Mouse (Mus musculus): Measurements from ENCODE around the gene Gm7030.
"Not testable (repeated sequence)": the region's sequence is repeated elsewhere in the genome, so short reads cannot be mapped to it uniquely, and the experiment has no call there.

Gene Gm7030

DNA sequence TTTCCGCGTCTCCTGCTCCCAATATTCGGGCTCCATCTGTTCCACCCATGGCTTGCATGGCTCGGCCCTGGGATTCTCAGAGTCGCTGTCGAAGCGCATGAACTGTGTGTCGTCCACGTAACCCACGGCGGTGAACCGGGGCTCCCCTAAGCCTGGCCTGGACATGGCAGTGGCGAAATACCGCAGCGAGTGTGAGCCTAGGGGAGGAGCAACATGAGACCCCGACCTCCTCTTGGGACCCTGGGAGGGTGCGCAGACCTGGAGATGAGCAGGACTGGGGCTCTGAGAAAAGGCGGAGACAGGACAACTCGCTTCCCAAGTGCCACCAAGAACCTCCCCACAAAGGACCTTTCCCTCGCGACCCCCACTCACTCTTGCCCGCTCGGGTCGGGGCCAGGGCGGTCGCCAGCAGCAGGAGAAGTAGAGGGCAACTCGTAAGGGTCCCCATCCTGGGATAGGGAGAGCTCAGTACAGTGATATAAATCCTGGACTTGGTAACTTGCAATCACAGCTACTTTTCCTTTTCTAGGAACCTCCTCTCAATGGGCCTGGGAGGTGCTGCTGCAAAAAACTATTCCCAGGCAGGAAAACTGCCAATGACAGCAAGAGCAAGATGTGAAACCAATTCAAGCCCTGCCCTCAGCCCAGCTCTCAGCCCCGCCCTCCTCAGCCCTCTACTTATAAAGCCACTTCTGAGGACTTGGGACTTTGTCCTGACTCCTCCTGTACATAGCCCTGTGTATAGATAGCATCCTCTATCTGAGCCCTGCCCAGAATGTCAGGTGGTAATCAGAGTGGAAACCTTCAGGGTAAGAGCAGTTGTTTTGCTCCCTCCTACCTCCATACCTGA is at the start of gene Gm7030:
Gene Gm7030, minus strand, starts transcription at position 458 of the 850 bp plus-strand sequence.
- not testable (repeated sequence) for DNase-seq (ENCODE audit: low spot score)

DNA sequence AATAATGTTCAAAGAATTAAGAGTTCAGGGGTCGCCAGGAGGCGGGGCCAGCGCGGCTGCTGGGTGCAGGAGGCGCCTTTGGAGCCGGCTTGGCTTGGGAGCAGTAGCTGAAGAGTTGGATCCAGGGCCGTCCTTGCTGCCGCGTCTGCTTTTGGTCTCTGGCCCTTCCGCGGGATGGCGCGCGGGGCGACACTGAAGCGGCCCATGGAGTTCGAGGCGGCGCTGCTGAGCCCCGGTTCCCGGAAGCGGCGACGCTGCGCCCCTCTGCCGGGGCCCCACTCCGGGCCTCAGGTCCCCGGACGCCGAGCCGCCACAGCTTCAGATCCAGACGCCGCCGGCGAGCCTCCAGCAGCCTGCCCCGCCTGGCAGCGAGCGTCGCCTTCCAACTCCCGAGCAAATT is 49.7 kb upstream of the Gm7030 start:
- not testable (repeated sequence) for DNase-seq (ENCODE audit: low spot score)

DNA sequence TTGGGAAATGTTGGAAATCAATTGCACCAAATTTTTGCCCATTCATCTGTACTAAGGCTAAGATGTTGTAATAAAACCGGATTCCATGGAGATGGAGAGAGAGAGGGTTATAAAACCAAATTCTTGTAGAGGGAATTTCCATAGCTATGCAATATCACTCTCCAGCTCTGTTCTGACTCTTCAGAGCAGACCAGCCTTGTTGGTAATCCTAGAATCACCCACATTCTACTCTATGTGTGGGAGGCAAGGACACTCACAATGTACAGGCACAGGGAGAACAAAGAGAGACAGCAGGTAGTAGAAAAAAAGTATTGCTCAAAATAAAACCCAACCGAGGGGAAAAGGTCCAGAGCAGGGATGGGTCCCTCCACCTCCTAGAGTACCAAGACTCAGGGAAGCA is 46.9 kb upstream of the Gm7030 start:
- DNase-seq (ENCODE audit: low spot score): not testable (repeated sequence)

DNA sequence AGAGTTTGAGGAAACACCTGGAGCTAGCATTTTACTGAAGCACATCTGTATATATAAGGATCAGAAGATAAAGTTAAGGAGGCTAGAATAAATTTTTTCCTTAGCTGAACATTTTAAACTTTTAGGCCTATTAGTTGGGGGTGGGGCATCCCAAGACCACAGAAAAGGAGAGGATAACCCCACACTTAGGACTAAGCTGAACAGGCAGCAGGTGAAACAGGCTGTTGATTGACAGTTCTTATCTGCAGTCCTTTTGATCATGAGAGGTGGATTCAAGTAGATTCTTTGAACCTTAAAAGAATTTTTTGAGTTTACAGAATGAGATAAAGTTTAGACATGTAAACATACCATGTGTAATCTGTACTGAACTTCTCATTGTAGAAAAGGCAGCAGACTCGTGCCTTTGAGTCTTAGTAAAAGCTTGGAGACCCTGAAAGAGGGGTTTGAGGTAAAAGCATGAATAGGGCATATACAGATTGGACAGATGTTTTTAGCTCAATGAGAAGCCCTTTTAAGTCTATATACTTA is 41.1 kb upstream of the Gm7030 start:
- no peak for DNase-seq (ENCODE audit: low spot score)

DNA sequence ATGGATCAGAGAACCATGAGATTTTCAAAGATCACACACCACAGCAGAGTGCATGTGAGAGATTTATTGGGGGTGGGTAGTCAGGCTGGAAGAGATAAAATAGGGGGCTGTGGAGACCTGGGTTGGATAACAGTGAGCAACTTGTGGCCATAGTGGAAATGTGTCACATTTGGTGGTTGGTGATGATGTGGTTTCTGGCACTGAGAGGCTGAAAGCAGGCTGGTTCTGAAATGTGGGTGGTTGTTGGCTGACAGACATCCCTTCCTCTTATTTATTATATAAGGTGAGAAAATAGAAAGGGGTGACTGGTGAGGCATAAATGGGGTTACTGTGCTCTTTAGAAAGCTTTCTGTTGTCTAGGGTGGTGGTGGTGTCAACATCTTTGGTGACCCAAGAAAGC is 40.5 kb upstream of the Gm7030 start:
- no peak for DNase-seq (ENCODE audit: low spot score)

DNA sequence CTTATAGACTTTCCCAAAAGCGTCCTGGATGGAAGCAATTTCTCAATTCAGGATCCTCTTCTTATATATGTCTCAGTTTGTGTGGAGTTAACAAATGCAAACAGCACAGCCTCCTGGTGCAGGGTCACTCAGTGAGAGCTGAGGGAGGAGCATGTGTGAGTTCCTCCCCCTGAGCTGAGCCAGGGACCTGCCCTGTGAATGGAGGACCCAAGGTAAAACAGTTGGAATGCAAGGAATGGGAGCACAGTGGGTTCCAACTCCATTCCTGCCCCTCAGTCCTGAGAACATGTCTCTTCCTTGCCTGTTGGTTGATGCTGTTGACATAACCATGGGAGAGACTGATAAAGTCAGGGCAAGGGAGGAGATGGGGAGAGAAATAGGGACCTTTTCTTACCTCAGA is 39.9 kb upstream of the Gm7030 start:
- DNase-seq (ENCODE audit: low spot score): not testable (repeated sequence)

DNA sequence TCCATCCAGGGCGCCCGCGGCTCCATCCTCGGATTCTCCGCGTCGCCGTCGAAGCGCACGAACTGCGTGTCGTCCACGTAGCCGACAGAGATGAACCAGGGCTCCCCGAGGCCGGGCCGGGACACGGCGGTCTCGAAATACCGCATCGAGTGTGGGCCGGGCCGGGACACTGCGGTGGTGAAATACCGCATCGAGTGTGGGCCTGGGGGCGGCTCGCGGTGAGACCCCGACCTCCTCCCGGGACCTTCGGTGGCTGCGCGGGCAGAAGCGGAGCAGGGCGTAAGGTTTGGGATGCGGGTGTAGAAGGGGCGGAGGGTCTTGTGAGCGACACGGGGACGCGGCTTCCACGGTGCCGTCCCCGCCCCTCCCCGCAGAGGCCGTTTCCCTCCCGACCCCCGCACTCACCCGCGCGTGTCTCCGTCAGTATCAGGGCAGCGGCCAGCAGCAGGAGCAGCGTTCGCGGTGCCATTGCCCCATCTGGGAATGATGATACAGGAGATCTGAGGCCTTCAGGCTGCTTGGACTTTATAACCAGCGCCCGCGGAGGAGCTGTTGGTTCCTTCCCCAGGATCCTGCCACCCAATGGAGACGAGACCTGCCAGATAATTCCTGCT is 38.9 kb upstream of the Gm7030 start, which contains the start of gene Gm8909:
Gene Gm8909, minus strand, starts transcription at position 499 of the 614 bp plus-strand sequence.
- DNase-seq (ENCODE audit: low spot score): no peak

DNA sequence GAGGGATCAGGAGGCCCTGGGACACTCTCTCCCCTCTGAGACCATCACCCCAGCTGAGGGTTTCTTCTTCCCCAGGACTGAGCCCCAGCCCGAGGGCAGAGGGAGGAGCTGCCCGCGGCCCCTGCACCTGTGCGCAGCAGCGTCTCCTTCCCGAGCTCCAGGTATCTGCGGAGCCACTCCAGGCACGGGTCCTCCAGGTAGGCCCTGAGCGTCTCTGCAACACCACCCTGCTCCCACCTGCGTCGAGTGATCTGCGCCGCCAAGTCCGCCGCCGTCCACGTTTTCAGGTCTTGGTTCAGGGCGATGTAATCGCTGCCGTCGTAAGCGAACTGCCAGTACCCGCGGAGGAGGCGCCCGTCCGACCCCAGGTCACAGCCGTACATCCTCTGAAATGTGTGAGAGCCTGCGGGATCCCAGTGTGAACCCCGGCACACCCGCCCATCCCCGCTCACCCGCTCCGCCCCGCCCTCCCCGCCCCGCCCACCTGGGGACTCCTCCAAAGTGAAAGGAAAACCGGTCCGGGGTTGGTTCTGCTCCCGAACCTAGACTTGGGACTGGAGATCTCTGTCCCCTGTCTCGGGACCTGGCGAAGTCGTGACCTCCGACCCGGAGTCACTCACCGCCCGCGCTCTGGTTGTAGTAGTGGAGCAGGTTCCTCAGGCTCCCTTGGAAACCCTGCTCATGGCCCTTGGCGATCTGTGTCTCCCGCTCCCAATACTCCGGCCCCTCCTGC is 38.2 kb upstream of the Gm7030 start:
- DNase-seq (ENCODE audit: low spot score): no peak

DNA sequence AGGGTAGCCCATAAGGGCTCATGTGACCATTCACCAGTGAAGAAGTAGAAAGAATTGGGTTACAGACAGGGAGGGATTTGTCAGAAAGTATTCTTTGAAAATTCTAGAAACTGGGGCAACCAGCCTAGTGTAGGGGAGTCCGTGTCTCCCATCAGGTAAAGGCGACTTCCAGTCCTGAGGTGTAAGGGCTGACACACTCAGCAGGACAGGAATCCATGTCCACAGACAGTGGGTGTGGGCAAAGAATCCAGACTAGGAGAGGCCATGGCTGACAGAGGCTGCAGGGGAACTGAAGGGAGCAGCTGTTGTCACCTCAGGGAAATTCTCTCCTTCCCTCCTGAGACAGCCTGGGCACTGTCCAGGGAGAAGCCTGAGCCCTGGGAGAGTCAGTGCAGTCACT is 37.7 kb upstream of the Gm7030 start:
- DNase-seq (ENCODE audit: low spot score): not testable (repeated sequence)

DNA sequence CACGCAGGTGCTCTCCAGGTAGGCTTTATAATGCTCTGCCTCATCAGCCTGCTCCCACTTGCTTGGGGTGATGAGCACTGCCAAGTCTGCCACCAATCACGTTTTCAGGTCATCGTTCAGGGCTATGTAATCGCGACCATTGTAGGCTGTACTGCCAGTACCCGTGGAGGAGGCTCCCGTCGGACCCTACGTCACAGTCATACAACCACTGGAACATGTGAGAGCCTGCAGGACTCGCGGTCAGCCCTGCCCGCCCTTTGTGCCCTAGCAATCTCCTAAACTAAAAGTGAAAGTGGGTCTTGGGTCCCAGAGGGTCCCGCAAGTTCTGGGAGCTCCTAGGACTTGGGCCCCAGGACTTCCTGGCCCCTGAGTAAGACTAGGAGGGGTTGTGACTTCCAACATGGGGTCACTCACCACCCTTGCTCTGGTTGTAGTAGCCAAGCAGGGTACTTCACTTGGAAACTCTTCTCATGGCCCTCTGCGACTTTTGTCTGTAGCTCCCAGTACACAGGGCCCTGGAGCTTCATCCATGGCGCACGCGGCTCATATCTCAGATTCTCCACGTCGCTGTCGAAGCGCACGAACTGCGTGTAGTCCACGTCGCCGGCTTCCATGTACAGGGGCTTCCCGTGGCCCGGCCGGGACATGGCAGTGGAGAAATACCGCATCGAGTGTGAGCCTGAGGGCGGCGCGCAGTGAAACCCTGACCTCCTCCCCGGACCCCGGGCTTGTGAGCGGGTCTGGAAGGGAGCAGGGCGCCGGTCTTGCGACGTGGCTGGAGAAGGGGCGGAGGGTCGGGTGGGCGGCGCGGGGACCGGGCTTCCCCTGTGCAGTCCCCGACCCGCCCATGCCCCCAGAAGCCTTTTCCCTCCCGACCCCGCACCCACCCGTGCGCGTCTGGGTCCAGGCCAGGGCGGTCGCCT is 32.2 kb upstream of the Gm7030 start:
- no peak for DNase-seq (ENCODE audit: low spot score)

DNA sequence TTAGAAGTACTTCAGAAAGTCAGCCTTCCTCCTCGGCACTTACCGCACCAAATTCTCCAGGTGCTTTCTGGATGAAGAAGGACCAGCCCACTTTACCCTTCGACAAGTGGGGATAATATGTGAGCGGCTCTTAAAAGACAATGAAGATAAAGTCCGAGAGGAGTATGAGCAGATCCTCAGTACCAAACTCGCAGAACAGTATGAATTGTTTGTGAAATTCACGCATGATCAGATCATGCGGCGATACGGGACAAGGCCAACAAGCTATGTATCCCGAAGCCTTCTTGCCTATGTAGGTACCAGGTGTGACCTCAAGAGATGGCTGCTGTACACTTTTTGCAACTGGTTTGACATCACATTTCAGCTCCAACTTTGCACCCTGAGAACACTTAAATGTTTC is 29.0 kb upstream of the Gm7030 start:
- not testable (repeated sequence) for DNase-seq (ENCODE audit: low spot score)

DNA sequence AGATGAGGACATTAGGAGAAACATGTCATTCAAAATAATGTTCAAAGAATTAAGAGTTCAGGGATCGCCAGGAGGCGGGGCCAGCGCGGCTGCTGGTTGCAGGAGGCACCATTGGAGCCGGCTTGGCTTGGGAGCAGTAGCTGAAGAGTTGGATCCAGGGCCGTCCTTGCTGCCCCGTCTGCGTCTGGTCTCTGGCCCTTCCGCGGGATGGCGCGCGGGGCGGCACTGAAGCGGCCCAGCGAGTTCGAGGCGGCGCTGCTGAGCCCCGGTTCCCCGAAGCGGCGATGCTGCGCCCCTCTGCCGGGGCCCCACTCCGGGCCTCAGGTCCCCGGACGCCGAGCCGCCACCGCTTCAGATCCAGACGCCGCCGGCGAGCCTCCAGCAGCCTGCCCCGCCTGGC is 28.6 kb upstream of the Gm7030 start:
- not testable (repeated sequence) for DNase-seq (ENCODE audit: low spot score)

DNA sequence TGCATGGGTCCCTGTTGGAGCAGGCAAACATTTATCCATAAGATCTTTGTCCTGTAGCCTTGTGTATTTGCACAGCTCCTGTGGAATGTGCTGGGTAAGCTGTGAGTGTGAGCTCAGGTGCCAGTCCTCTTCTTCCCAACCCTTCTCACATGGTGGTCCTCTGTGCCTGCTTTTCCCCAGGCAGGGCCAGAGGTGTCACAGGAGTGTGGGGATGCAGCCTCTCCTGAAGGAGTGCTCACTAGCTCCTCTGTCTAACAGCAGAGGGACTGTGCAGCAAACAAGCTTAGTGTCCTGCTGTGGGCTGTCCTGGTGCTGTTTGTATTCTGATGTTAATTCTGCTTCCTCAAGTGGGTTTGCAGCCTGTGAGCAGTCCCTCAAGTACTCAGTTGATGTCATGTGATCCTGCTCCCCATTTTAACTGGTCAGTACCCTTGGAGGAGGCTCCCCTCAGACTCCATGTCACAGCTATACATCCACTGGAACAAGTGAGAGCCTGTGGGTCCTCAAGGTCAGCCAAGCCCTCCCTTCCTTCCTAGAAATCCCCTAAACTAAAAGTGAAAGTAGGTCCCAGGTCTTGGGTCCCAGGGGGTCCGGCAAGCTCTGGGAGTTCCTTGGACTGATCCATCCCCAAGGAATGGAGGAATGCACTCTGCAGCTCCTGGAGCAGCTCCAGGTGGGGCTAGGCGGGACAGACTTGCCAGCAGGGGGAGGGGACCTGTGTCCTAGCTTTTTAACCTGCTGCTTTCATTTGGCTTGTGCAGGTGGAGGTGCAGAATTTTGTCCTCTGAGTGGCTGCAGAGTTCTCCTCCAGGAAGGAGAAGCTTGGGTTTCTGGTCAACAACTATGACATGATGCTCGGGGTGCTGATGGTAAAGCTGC is 25.3 kb upstream of the Gm7030 start:
- DNase-seq (ENCODE audit: low spot score): no peak

DNA sequence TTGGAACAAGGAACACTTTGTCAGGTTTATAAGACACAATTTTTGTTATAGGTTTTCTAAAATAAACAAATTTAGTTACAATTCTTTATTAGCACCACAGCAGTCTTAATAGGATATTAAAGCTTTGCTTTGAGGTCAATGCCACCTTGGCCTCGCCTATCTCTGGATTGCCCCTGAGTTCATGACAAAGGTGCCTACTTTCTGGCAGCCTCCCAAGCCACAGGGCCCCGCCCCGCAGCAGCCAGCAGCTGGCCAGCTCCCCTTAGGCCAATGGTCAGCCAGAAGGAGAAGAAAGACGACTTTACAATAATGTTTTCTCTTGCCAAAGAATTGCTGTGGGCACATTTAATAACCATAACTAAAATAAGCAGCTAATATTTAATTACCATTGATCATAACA is 22.0 kb upstream of the Gm7030 start:
- not testable (repeated sequence) for DNase-seq (ENCODE audit: low spot score)

DNA sequence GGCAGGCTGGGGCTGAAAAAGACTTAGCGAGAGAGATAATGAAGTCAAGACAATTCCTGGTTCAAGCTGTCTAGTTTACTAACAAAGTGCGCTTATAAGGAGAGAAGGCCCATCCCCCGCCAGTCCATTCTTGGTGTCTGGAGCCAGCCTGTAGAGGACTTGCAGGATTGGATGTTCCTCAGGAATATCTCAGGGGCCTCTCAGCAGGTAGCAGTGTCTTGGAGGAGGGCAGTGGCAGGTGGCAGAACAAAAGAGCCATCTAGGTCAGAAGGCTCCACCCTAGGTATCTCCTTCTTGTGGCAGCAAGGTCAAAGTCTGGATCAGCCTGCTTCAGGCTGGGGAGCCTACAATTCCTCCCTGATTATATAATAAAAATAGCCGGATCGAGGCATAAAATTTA is 19.2 kb upstream of the Gm7030 start:
- DNase-seq (ENCODE audit: low spot score): not testable (repeated sequence)

DNA sequence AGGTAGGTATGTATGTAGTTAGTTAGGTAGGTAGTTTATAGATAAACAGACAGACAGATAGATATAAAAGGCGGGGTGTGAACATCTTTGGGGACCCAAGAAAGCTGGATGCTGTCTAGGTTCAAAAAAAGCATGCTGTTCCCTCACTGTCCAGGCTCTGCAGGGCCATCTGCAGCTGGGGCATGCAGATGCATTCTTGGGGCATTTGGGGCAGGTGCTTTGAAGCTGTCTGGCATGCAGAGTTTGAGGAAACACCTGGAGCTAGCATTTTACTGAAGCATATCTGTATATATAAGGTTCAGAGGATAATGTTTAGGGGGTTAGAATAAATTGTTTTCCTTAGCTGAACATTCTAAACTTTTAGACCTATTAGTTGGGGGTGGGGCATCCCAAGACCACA is 17.7 kb upstream of the Gm7030 start:
- not testable (repeated sequence) for DNase-seq (ENCODE audit: low spot score)

DNA sequence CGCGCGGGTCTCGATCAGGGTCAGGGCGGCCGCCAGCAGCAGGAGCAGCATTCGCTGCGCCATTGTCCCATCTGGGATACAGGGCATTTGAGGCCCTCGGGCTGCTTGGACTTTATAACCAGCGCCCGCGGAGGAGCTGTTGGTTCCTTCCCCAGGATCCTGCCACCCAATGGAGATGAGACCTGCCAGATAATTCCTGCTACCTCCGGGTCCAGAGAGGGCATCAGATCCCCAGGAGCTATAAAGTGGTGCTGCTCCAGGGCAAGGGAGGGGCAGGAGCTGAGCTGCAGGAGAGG is 16.6 kb upstream of the Gm7030 start:
- DNase-seq (ENCODE audit: low spot score): not testable (repeated sequence)

DNA sequence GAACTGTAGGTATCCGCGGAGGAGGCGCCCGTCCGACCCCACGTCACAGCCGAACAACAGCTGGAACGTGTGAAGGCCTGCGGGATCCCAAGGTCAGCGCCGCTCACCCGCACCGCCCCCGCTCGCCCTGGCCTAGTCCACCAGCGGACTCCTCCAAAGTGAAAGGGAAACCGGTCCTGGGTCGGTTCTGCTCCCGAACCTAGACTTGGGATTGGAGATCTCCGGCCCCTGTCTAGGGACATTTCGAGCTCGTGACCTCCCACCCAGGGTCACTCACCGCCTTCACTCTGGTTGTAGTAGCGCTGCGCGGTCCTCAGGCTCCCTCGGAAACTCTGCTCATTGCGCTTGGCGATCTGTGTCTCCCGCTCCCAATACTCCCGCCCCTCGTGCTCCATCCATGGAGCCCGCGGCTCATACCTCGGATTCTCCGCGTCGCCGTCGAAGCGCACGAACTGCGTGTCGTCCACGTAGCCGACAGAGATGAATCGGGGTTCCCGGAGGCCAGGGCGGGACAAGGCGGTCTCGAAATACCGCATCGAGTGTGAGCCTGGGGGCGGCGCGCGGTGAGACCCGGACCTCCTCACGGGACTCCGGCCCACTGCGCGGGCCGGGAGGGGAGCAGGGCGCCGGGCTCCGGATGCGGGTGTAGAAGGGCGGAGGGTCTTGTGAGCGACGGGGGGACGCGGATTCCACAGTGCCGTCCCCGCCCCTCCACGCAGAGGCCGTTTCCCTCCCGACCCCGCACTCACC is 16.1 kb upstream of the Gm7030 start:
- no peak for DNase-seq (ENCODE audit: low spot score)

DNA sequence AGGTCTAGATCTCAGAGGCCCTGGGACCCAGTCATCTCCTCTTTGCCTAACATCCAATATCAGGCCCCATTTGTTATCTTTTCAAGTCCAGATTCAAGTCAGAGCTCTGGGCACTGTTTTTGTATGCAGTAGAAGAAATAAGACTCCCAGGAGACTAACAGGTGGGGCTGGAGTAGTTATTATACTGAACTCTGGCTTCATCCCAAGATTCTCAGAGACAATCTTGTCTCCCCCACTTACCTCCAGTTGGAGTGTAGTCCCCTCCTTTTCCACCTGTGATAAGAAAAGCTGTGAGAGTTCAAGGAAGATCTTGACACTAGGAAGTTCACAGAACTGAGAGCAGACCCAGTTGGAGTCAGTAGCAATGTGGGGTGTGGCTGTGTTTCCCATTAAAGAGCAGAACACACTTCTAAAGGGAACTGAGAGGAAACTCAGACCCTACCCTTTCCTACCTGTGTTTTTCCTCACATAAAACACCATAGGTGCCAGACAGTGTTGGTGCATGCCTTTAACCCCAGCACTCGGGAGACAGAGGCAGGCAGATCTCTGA is 7.1 kb upstream of the Gm7030 start:
- DNase-seq (ENCODE audit: low spot score): not testable (repeated sequence)
